Mouse (Mus musculus): ENCODE results near the gene Col5a1.
A peak's percentile ranks its signal among the peaks of the same experiment; 100 is the strongest.

The Col5a1 gene

DNA sequence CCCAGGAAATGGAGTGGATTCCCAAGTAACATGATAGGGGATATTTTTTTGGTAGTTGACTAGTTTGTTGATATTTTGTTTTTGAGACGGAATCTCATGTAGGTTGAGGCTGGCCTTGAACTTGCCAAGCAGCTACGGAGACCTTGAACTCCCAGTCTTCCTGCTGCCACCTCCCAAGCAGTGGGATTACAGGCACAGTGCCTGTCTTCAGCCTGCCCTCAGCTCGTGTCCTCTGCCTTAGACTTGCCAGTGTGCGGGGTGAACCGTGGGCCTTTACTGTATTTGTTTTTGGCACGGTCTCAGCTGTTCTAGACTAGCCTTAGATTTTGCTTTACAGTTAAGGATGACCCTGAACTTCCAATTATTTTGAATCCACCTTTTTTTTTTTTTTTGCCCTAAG, 37.5 kb downstream of the Col5a1 start:
- DNase-seq: no peak

DNA sequence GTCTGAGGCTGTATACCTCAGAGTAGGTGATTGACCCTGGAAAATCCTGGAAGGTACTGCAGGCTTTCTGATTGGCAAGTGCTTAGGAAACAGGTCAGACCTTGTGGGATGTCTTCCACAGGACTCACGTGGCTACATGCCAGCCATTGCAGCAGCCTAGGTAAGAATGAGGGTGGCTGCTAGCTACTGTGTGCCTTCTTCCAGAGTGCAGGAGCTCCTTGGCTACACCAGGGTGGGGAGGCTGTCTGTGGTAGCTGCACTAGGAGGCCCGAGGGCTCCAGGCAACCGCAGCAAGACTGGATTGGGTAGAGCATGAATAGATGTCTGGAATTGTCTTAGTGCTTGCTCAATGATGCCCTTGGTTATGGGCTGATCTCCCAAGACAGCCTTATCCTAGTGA, 38.2 kb downstream of the Col5a1 start:
- DNase-seq: no peak

DNA sequence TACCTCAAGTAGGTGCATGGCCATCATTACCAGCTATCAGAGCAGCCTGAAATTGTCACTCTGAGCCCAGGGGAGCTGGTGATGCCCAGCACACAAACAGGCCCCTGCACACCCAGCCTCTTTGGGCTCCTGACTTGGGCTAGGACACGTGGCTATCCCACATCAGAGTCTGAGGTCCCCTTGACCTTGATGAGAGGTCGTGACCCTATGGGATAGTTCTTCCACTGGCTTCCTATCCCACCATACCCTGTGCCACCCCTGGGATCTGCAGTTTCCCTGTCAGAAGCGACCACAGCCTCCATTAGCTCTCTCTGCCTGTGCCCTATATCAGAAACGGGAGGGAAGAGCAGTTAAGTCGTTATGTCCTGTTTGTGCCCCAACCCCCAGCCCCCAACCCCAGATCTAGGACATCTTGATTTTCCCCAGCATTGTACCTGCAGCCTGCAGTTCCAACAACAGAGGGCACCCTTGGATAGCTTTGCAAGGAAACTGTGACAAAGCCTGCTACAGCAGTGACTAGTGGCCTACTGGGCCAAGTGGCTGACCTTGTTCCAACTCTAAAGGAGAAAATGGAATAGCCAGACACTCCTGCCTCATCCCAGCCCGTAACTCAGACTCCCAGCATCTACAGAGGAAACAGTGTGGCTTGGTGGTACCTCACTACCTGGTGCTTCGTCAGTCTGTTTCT, 40.4 kb downstream of the Col5a1 start:
- DNase-seq: no peak

DNA sequence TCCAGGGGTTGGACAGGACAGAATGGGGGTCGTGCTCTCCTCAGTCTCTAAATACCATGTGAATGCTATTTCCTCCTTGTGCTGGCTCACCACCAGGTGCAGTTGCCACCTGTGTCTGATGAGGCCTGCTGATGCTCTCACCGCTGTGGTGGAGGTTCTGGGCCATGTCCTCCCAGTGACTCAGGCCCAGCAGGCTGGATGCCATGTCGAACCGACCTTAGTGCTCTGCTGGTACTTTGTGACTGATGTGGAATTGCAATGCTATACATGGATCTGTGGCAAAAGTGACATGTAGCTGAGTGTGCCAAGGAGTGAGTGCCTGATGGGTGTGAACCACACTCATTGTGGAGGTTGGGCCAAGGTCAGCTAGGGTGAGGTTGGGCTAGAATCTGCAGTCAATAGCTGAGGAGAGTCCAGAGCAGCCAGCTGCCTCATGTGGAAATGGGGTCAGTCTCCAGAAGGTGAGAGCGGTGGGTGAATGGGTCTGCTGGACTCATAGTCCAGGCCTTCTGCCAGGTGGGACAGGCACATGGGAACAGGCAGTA, 44.3 kb downstream of the Col5a1 start:
- DNase-seq: no peak

DNA sequence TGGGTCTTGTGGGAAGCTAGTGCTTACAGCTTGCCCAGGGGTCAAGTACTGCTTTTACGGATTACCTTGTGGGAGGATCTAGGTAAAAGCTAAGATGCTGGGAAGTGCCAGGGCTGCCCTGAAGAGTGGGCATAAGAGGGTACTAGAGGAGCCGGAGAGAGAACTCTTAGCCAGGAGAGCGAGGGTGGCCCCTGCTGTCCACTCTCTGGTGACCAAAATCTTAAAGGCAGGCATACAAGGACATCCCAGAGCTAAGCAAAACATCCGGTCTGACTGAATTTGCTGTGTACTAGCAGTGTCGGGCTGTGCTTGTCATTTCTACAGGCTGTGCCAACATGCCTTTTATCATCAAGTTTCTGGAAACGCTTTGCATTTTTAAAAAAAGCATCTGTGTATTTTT, 44.9 kb downstream of the Col5a1 start:
- no peak for DNase-seq

DNA sequence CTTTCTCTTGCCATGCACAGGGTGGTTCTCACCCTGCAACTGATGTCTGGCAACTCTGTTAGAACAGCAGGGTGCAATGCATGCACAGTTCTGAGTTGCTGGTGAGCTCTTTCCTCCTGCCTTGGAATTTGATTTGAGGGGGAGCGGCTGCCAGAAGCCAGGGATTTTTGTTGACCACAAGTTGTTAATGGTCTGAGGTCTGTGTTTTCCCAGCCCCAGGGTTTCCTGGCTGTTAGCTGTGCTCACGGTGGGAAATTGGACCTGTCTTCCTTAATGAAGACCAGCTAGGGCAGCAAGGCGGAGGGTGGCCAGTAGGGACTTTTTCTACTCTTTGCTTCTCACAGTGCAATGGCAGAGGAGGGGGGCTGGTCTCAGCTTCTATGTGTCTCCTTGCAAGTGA, 45.7 kb downstream of the Col5a1 start:
- DNase-seq: no peak

DNA sequence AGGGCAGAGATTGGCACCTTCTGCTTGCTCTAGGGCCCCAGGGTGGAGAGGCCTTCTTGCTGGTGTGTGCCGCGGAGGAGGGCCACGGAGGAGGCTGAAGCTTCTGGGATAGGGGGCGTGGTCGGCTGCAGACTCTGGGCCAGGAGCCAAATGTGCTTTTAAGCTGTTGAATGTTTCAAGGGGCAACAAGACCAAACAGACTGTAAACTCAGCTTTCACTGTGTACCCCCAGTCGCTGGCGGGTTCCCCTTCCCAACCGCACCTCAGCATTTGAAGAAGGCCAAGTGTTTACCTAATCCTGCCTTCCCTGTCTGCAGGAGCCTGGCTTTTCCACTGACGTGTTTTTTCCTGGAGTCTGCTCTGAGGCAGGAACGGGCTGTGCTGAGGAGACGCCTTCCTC, 48.0 kb downstream of the Col5a1 start:
- DNase-seq: peak; percentile 44

DNA sequence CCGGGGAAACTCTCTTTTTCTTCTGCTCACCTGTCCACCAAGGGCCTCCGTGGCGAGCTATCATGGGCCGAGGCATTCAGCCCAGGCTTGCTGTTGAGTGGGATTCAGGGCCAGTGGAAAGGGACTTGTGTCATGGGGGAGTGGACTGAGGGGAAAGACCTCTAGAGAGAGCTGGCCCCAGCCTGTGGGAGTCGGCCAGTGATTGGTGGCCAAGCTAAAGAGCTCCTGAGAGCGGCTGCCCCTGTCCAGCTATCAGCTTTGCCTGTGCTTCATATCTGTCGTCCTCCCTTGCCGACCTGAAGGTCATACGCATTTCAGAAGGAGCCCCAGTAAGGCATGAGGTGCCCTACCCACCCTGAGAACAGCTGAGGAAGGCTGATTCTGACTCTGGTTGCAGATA, 48.6 kb downstream of the Col5a1 start:
- DNase-seq: no peak

DNA sequence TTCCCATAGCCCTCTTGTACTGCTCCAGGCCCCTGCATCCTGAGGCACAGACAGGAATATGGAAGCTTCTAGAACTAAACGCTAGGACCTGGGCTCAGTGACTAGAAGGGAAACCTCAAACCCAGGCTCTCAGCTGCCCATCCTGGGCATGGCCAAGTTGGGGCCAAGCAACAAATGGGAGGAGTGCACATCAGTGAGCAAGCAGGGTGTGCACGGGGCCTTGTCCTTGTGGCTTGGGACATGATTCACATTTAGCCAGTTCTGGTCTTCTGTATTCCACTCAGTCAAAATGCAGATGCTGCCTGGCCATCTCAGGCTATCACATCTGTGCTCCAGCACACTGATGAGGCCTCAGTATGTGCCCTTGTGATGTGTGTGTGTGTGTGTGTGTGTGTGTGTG, 49.2 kb downstream of the Col5a1 start:
- no peak for DNase-seq

DNA sequence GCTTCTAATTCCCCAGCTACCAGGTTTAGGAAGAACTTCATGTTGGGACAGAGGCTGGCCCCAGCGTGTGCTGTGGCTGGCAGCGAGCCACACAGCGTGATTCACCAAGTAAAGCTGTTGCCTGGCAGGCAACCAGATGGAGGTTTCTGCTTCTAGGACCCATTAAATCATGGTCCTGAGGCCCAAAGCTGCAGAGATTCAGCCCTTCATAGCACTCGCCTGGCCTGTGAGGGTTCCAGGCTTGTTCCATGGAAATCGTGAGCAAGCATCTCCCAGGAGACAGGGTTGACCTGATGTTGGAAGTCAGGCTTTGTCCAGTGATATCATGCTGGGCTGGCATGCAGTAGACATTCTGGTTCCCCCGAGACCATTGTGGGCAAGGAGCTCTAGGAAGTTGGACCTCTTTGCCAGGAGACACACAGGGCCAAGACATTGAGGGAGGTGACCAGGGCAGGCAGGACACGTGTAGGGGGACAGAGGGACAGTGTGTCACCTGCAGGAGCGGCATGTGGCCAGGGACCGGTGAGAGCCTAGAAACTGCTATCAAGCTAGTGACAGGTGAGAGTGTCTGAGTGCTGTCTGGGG, 50.5 kb downstream of the Col5a1 start:
- DNase-seq: no peak

DNA sequence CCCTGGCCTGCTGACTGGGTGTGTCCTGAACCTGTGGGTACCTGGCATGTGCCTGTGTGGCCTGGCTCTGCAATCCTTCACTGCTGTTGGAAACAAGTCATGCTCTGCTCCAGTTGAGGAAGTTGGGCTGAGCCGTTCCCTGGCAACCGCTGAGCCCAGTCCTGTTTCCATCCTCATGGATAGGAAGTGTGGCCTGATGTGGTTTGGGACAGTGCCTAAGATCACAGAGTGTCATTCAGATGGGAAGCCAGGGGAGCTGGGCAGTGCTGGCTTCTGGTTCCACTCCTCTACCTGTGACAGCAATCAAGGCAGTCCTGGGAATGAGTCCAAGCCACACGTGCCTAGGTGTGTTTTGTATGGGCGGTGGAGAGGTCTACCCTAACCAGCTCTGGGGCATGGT, 53.2 kb downstream of the Col5a1 start:
- DNase-seq: no peak

DNA sequence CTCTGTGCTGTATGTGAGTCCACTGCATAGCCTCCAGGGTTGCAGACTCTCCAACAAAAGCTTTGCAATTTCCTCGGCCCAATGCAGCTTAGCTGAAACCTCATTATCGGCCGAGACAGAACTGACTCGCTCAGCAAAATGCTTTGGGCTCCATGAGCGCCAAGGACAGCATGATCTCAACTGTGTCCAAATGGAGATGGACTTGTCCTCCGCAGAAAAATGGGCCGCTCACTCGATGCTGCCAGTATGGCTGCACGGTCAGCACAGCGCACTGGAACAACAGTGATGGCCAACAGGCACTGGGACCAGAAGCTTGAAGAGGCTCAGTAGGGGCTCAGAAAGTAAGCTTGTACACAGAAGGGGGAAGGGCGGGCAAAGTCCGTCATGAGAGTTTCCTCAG, 53.9 kb downstream of the Col5a1 start:
- DNase-seq: no peak

DNA sequence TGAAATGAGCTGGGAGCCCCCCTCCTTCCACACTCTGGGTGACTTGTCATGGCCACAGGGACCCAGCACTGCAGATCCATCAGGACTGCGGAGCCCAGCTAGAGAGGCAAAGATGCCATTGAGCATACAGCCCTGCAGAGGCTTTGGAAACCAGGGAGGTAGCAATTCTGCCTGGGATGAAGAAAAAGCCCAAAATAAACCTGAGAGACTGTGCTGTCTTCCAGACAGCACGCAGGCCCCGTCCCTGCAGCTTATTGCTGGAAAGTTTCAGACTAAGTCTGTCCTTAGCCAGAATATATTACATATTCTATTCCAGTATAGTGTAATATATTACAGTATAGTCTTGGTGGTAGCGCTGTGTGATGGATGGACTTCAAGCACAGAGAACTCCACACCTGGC, 61.0 kb downstream of the Col5a1 start:
- no peak for DNase-seq

DNA sequence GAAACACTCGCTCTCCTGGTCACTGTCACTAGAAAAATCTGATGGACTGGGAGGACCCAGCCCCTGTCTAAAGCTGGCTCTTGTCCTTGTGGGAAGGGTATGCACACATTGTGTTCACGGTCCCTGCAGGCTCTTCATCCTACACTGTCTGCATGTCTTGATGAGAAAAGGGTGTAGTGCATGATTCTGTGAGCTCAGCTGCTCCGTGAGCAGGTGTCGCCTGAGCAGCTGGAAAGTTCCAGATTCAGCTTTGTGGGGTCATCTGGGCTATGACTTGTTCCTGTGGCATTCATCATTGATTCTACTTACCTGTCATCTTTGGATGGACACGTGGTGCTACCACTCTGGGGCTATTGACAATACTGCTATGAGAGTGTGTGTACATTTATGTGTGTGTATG, 61.7 kb downstream of the Col5a1 start:
- no peak for DNase-seq

DNA sequence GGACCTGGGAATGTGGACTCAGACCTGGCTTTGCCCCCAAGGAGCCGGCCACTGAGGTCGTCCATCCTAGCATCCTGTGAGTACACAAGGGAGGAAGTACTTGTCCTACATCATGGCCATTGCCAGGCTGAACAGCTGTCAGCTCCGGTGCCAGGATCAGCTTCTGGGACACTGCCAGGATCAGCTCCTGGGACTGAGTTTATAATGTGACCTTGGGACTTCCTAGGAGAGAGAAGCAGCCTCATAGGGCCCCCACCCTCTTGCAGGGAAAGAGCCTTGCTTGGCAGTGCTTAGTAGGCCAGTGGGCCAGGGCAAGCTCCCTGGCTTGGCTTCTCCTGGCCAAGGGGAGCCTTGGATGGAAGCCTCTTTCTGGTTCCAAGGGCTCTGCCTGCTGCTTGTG, 67.6 kb downstream of the Col5a1 start:
- DNase-seq: no peak

DNA sequence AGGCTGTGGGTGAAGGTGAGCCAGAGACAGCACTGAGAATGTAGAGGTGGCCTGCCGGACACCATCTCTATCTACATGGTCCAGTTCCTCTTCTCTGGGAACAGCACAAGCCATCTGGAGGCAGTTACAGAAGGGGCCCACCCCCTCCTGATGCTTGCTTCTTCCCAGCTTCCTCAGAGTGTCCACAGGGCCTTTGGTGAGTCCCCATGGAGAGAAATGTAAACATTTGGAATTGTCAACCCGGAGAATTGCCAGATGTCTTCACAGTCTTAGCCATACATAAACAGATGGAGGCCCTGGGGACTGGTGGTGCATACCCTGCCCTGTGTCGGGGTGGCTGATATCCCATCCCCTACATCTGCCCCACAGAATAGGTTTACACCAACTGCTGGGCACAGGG, 68.7 kb downstream of the Col5a1 start:
- no peak for DNase-seq

DNA sequence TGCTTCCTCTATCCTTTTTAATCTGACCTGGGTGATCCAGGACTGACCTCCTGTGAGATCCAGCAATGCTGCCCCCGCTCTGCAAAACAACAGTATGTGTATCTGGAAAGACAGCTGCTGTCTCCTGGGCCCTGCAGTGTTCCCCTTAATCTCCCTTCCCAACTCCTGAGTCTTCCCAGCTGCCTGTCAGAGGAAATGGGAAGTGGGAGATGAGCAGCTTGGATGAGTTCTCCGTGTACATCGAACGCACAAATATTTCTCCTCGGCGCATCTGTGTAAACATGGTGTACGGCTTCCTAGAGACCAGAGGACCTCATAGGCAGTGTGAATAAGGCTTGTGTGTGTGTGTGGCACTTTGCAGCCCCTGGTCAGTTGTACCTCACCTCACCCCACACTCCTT, 70.5 kb downstream of the Col5a1 start:
- DNase-seq: no peak

DNA sequence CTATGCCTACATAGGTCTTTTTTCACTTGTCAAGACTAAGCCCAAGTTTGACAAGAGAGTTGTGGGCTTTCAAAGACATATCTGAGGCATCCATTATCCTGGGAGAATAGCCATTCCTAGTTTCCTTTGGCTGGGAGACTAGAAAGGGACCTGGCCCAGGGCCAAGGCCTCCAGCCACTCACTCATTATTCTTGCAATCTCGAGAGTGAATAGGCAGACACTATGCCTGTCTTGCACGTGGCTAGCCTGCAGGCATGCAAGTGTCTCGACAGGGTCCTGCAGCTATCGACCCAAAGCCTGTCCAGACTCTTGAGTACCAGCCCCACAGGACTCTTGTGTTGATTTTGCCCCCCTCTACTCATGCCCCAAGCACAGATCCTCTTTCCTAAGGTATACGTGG, 71.0 kb downstream of the Col5a1 start:
- peak; percentile 25 for DNase-seq

DNA sequence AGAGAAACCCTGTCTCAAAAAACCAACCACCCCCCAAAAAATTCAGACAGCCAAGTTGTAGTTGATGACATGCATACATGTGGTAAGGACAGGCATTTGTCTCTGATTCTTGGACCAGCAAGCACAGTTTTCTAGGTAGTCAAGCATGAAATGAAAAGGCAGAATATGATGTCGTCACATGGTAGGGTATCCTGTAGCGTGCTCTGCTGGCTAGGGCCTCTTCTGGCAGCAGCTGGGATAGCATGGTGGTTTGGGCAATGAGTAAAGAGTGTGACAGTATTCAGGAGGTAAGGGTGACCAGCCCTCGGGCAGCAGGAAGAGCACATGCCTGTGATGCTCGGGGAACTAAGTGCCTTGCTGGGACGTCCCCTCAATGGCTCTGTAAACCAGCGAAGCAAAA, 73.0 kb downstream of the Col5a1 start:
- DNase-seq: no peak

DNA sequence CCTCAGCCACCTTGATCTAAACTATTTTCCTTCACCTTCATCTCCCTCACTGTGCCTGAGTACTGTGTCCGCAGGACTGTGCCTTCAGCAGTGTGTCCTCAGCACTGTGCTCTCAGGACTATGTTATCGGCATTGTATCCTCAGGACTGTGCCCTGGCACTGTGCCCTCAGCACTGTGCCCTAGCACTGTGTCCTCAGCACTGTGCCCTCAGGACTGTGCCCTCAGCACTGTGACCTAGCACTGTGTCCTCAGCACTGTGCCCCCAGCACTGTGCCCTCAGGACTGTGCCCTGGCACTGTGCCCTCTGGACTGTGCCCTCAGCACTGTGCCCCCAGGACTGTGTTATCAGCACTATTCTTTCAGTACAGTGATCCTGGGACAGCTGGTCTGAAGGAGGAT, 75.0 kb downstream of the Col5a1 start:
- no peak for DNase-seq

DNA sequence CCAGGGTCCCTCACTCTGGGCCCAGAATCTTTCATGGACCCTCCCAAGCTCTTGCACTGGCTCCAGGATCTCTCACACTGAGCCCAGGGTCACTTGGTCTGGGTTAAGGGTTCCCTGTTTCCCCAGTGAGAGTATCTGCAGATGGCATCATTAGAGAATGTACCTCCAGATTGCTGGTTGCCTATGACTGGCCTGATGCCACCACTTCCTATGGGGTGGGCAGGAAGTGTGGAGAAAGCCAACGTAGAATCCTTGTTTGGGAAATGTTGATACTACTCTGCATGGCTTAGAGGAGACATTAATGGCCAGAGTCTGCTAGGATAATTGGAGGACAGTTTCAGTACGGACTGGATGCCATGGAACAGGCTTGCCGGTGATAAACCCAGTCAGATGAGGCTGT, 76.2 kb downstream of the Col5a1 start:
- no peak for DNase-seq

DNA sequence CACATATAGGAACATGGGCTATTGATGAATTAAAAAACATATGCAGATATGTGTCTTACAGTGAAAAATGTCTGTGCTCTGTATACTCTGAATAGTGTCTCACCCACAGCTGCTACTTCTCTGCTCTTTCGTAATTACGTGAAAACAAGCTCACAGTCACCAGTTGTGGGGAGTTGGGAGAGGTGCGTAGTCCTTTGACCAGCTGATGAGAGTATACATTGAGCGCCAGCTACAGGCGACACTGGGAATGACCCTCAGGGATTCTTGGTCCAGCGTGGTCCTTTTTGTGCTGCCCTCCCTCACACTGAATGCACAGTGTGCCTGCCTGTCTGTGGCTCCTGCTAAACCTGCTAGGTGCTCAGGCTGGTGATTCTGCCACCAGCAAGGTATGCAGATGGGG, 82.9 kb downstream of the Col5a1 start:
- no peak for DNase-seq

DNA sequence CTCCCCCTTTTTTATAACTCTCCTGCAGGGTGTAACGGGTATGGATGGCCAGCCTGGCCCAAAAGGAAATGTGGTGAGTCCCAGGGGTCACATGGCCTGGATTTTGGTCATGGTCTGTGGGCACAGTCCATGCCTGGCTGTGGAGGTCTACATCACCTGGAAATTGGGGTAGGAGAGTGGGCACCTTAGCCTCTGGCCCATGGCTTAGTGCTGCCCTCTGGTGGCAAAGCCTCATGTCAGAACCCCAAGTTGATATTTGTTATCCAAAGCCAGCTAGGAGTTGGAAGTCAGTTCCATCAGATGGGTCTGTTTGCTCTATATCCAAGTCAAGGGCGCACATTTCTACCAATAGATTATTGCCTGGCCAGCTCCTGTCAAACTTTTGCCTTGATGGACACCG, 87.6 kb downstream of the Col5a1 start:
- DNase-seq: peak; percentile 18

DNA sequence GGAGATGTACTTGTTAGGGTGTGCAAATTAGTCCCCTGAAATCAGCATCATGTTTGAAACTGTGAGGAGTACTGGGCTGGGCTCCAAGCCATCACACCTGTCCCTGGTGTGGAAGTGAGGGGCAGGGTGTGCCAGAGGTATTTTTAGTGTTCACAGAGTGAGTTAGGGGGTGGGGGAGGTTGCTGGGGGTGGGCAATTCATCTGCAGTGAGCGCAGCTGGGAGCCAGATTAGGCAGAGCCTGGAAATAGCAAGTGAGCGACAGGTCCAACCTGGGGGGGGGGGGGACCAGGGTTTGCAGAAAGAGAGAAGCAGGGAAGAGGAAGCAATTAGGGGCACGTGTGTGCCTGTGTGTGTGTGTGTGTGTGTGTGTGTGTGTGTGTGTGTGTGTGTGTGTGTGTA, 89.6 kb downstream of the Col5a1 start:
- DNase-seq: no peak

DNA sequence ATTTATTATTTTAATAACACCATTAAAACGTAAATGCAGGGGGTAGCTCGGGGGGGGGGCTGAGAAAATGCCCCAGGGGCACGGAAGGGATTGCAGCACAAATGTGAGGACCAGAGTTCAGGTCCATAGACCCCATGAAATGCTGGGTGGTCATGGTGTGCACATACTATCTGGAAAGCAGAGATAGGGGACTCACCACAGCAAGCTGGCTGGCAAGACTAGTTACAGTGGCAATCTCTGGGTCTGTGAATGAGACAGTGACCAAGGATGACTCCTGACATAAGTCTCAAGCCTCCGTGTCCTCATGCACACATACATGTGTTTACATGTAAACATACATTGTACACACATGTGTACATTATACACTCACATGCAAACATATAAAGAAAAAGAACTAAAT, 90.3 kb downstream of the Col5a1 start:
- no peak for DNase-seq
